Mouse (Mus musculus) spleen, postnatal 14 days (tissue): ENCODE data around the gene Tcirg1.
A peak's percentile ranks its signal among the peaks of the same experiment; 100 is the strongest.

Experiments used
- DNase-seq, 2 experiments: peaks; one replicate each; pipeline ENCODE4 v3.0.0; 2021 to 2022; ENCODE audit warnings: low spot score in 2 of 2

Tcirg1 gene

GRCm38 (mm10) chr19:3927989-3928388, 21.1 kb upstream of the Tcirg1 start:
- DNase-seq = no peak

GRCm38 (mm10) chr19:3926685-3927084, 19.8 kb upstream of the Tcirg1 start:
- DNase-seq = no peak

- no peak for DNase-seq
Measured at GRCm38 (mm10) chr19:3926279-3926678, 19.3 kb upstream of the Tcirg1 start.

GRCm38 (mm10) chr19:3925859-3926258, 18.9 kb upstream of the Tcirg1 start:
- no peak for DNase-seq

GRCm38 (mm10) chr19:3924868-3925267, 17.9 kb upstream of the Tcirg1 start:
- no peak for DNase-seq

GRCm38 (mm10) chr19:3924190-3924589, 17.3 kb upstream of the Tcirg1 start:
- no peak for DNase-seq

GRCm38 (mm10) chr19:3923586-3923985, 16.7 kb upstream of the Tcirg1 start:
- peak in 1 of 2 experiments; percentile 55 for DNase-seq

- DNase-seq = no peak
Measured at GRCm38 (mm10) chr19:3922661-3923371, 15.9 kb upstream of the Tcirg1 start.

- DNase-seq = no peak
Measured at GRCm38 (mm10) chr19:3919928-3920327, 13.0 kb upstream of the Tcirg1 start.

GRCm38 (mm10) chr19:3916727-3917126, 9.8 kb upstream of the Tcirg1 start:
- DNase-seq = no peak

- DNase-seq = no peak
Measured at GRCm38 (mm10) chr19:3914535-3914934, 7.6 kb upstream of the Tcirg1 start.

GRCm38 (mm10) chr19:3913692-3914091, 6.8 kb upstream of the Tcirg1 start:
- DNase-seq = no peak

- peak; percentile 71 to 81 for DNase-seq
Measured at GRCm38 (mm10) chr19:3912337-3913204, 5.6 kb upstream of the Tcirg1 start, which contains the start of gene Ndufs8. TSS of gene Ndufs8 (minus strand) at chr19:3912774.

- no peak for DNase-seq
Measured at GRCm38 (mm10) chr19:3910206-3910605, 3.3 kb upstream of the Tcirg1 start.

GRCm38 (mm10) chr19:3907876-3908660, 1.1 kb upstream of the Tcirg1 start:
- no peak for DNase-seq

GRCm38 (mm10) chr19:3906326-3906725, 607 bp downstream of the Tcirg1 start:
- DNase-seq = no peak

- no peak for DNase-seq
Measured at GRCm38 (mm10) chr19:3905261-3905969, 1.5 kb downstream of the Tcirg1 start.

- no peak for DNase-seq
Measured at GRCm38 (mm10) chr19:3904363-3904675, 2.6 kb downstream of the Tcirg1 start.

GRCm38 (mm10) chr19:3903648-3904362, 3.1 kb downstream of the Tcirg1 start:
- DNase-seq = no peak

- DNase-seq = no peak
Measured at GRCm38 (mm10) chr19:3902966-3903365, 4.0 kb downstream of the Tcirg1 start.

GRCm38 (mm10) chr19:3899618-3900017, 7.3 kb downstream of the Tcirg1 start:
- no peak for DNase-seq
